11 mouse cellular contexts compared by ENCODE assay signal in genomic region chr2:103138529-103139265, GRCm38 (mm10).
DNase-seq lines count a peak whose midpoint lies in the region; ATAC-seq and TF ChIP-seq lines count a peak whose summit lies in the region.
"Had no signal": no experiment of that assay in that cellular context is flagged by ENCODE, and none has a peak within 500 bp of the region (broad histone marks: within the 10 kb centered on the region; RNA-seq: fewer than 3 reads in every experiment).

No protein-coding gene starts in this region.

- H3K27ac ChIP-seq in liver, postnatal 0 days (ENCODE audit: low read depth), result no peak overlapping the region
- H3K27ac ChIP-seq in intestine, embryonic 15.5 days, result no peak overlapping the region
- no peak overlapping the region for H3K27ac ChIP-seq in layer of hippocampus, adult 2 months
- H3K27ac ChIP-seq in hindbrain, embryonic 14.5 days, result no peak overlapping the region
- H3K27ac ChIP-seq: embryonic facial prominence, embryonic 12.5 days; heart, embryonic 15.5 days had no signal

- ATAC-seq in liver, postnatal 0 days, result 0 out of 2 replicates have a peak, but pooled peaks have one; percentile 40
- ATAC-seq in intestine, embryonic 15.5 days, result peak; percentile 86
- no peak for ATAC-seq in inflammation-experienced regulatory T-cells, adult 6 months
- ATAC-seq in hindbrain, embryonic 14.5 days (ENCODE audit: low FRiP score), result no peak

- 0 out of 2 replicates have a peak, but pooled peaks have one; percentile 9 for TF ChIP-seq CTCF in liver, postnatal 0 days (IDR thresholded peaks at IDR 0.05; ENCODE audit: low read depth)
- TF ChIP-seq CTCF in layer of hippocampus, adult 2 months (conservative IDR thresholded peaks at IDR 0.05), result 0 out of 2 replicates have a peak, but pooled peaks have one; percentile 9

- no peak for TF ChIP-seq EP300 in liver, postnatal 0 days (IDR thresholded peaks at IDR 0.05; ENCODE audit: low read depth)

- H3K9ac ChIP-seq in liver, postnatal 0 days (replicated peaks), result no peak overlapping the region
- H3K9ac ChIP-seq in intestine, embryonic 15.5 days, result no peak overlapping the region
- H3K9ac ChIP-seq in hindbrain, embryonic 14.5 days, result no peak overlapping the region
- H3K9ac ChIP-seq: embryonic facial prominence, embryonic 12.5 days; heart, embryonic 15.5 days had no signal

- no peaks in the 10 kb centered on the region for H3K9me3 ChIP-seq in liver, postnatal 0 days (ENCODE audit: low read length)
- no peaks in the 10 kb centered on the region for H3K9me3 ChIP-seq in intestine, embryonic 15.5 days
- no peaks in the 10 kb centered on the region for H3K9me3 ChIP-seq in hindbrain, embryonic 14.5 days (ENCODE audit: control insufficient read depth, low read length)
- H3K9me3 ChIP-seq: embryonic facial prominence, embryonic 12.5 days; heart, embryonic 15.5 days had no signal

- no peak overlapping the region for H3K4me2 ChIP-seq in liver, postnatal 0 days (ENCODE audit: low read depth, low read length)
- H3K4me2 ChIP-seq in intestine, embryonic 15.5 days (replicated peaks), result no peak overlapping the region
- H3K4me2 ChIP-seq in hindbrain, embryonic 14.5 days (replicated peaks), result no peak overlapping the region
- H3K4me2 ChIP-seq: embryonic facial prominence, embryonic 12.5 days; heart, embryonic 15.5 days; liver, embryonic 11.5 days had no signal

- no peak for DNase-seq in liver, postnatal 0 days
- DNase-seq in liver, result no peak
- peak; percentile 30 to 35 for DNase-seq in layer of hippocampus, adult 2 months (ENCODE audit: low spot score in 2 of 2)
- DNase-seq in retina, postnatal 7 days (ENCODE audit: low read depth, low spot score), result peak; percentile 14
- no peak for DNase-seq in cerebellum, adult 11-12 months
- DNase-seq in hindbrain, embryonic 14.5 days (ENCODE audit: low spot score), result no peak

- H3K4me3 ChIP-seq in liver, postnatal 0 days (ENCODE audit: low read depth, low read length), result no peak overlapping the region
- no peak overlapping the region for H3K4me3 ChIP-seq in intestine, embryonic 15.5 days (replicated peaks)
- no peak overlapping the region for H3K4me3 ChIP-seq in layer of hippocampus, adult 2 months
- no peak overlapping the region for H3K4me3 ChIP-seq in hindbrain, embryonic 14.5 days (replicated peaks; ENCODE audit: low read length)
- H3K4me3 ChIP-seq: embryonic facial prominence, embryonic 12.5 days; heart, embryonic 15.5 days had no signal

- no peaks in the 10 kb centered on the region for H3K4me1 ChIP-seq in liver, postnatal 0 days (ENCODE audit: insufficient read depth)
- H3K4me1 ChIP-seq in intestine, embryonic 15.5 days (replicated peaks), result 0 out of 2 replicates have a peak, but pooled peaks cover 2% of the 10 kb centered on the region
- no peaks in the 10 kb centered on the region for H3K4me1 ChIP-seq in hindbrain, embryonic 14.5 days (replicated peaks; ENCODE audit: control insufficient read depth, insufficient read depth, low read length)

- H3K36me3 ChIP-seq in liver, postnatal 0 days (replicated peaks; ENCODE audit: insufficient read depth, low read length), result no peaks in the 10 kb centered on the region
- H3K36me3 ChIP-seq in intestine, embryonic 15.5 days, result no peaks in the 10 kb centered on the region
- no peaks in the 10 kb centered on the region for H3K36me3 ChIP-seq in hindbrain, embryonic 14.5 days (replicated peaks; ENCODE audit: control insufficient read depth, insufficient read depth)
- H3K36me3 ChIP-seq: embryonic facial prominence, embryonic 12.5 days; heart, embryonic 15.5 days had no signal

- 38% methylated on average over 8 of the region's 8 CpGs for WGBS in liver, postnatal 0 days (ENCODE audit: insufficient replicate concordance)
- WGBS in intestine, embryonic 15.5 days, result 50% methylated on average over 8 of the region's 8 CpGs
- 78% methylated on average over 8 of the region's 8 CpGs for WGBS in hindbrain, embryonic 14.5 days

- no peaks in the 10 kb centered on the region for H3K27me3 ChIP-seq in liver, postnatal 0 days (ENCODE audit: insufficient read depth, low read length)
- H3K27me3 ChIP-seq in intestine, embryonic 15.5 days (replicated peaks), result no peaks in the 10 kb centered on the region
- H3K27me3 ChIP-seq in hindbrain, embryonic 14.5 days (ENCODE audit: control insufficient read depth, insufficient read depth, low read length), result no peaks in the 10 kb centered on the region
- H3K27me3 ChIP-seq: embryonic facial prominence, embryonic 12.5 days; heart, embryonic 15.5 days had no signal

Comparison
In these comparisons a context has a peak if more than half of its experiments do, and no peak if none do; other contexts are left out.
1. ATAC-seq: peak in liver, postnatal 0 days (single experiment) and intestine, embryonic 15.5 days (single experiment); none in inflammation-experienced regulatory T-cells, adult 6 months (single experiment) and hindbrain, embryonic 14.5 days (single experiment).
2. DNase-seq: peak in layer of hippocampus, adult 2 months (2 of 2) and retina, postnatal 7 days (single experiment); none in liver, postnatal 0 days (single experiment), liver (single experiment), cerebellum, adult 11-12 months (single experiment) and hindbrain, embryonic 14.5 days (single experiment).